Mouse (Mus musculus) stomach, postnatal 0 days (tissue): ENCODE results near the gene Rhox13.

Experiments
- CTCF ChIP-seq: IDR thresholded peaks from 2 replicates; pipeline ENCODE4 v1.5.1; 2016; ENCODE audit warnings: antibody characterized with exemption, low read depth, mild to moderate bottlenecking, moderate library complexity
- EP300 ChIP-seq: optimal IDR thresholded peaks from 2 replicates; pipeline ENCODE3; 2016; ENCODE audit warnings: antibody characterized with exemption

DNA sequence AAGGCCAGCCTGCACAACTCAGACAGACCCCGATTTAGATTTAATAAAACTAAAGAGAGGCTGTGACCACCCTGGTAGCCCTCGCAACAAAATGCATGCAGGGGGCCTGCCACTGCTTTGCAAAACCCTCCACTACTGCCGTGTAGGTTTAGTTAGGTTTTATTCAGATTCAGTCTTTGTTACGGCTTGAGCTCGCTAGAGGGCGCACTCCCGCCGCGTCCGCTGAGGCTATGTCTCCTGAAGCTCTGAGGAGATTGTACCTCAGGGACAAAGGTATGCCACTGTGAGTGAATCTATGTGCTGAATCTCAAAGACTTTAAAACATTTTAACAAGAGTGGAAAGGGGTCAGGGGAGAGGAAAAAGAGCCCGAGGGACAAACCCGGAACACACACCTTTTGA lies 36.8 kb upstream of the Rhox13 start:
- TF ChIP-seq CTCF (peak; percentile 77), EP300 (no peak)
